Mouse (Mus musculus) fat pad, adult 2 months (tissue): Measurements from ENCODE around the gene Daam1.

Source experiments
- DNase-seq: peaks from one replicate; pipeline ENCODE4 v3.0.0-alpha.2; 2011; ENCODE audit warnings: low read depth, low spot score; ENCODE audit errors: extremely low read depth

Daam1 gene

DNA sequence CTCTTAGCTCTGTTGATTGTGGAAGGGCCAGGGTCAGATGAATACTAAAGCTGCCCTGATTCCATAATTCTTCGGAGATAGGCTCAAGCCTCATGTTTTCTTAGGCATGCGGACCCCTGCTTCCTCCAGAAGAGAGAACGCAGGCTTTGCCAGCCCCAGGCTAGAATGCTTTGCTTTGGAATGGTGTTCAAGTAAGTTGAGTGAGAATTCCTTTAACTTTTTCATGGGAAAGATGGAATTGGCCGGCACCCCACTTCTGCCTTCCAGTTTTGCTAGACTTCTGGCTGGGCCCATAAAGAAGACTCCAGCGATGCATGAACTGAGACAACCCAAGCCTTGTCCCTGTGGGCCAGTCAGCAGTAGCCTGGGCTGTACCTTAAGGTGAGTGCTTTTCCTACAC is 200.3 kb downstream of the Daam1 start:
- DNase-seq: no peak

DNA sequence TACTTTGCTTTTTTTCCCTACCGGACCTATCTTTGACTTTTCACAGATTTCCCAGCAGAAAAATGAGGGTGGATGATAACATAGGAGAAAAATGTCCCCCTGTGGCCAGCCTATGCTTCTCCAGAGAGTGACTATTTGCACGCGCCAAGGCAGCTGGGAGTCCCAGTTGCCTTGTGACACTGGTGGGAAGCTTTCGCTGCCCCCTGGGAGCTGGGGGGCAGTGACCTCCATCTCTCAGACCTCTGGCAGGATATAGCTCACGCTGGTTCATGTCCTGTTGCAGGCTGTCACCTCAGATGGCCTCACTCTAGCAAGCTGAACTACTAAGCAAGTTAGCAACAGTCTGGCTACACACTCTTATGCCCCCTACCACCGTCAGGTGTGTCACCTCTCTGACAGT is 200.9 kb downstream of the Daam1 start:
- no peak for DNase-seq

DNA sequence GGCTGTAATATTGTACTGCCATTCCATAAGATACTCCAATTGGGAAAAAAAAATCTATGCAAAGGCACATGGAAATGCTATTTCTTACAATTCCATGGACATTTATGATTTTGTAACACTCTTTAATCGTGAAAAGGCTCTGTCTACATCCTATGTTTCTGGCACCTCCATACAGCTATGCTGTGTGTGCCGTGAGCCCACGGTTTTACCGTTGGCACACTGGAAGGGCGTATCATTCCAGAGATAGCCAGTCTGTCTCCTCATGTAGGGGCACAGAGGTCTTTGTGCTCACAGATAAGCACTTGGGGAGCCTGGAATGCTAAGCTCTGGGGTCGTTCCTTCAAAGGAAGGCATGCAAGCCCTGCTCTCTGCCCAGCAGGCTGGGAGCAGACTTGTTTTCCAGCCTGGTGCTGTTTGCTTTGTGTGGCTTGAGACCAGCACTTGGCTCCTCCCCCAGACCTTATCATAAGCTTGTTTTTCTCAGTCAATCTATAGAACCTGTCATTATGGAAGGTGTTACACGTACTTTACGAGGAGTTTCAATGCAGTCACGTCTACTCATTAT is 205.3 kb downstream of the Daam1 start:
- no peak for DNase-seq

DNA sequence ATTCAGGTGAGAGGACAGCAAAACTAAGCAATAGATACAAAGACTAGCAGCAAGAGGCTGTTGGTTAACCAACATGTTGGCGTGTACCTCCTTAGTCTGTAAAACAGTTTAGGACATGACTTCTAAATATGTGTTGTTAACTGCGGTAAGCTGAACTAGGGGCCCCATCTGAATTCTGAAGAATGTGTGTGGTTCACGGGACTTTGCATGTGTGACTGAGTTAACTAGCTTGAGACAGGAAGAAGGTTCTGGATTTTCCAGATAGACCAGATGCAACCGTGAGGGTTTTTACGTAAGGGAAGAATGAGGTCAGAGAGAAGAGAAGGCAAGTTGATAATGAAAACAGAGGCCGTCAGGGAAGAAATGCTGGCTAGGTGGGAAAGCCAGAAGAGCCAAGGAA is 206.2 kb downstream of the Daam1 start:
- no peak for DNase-seq

DNA sequence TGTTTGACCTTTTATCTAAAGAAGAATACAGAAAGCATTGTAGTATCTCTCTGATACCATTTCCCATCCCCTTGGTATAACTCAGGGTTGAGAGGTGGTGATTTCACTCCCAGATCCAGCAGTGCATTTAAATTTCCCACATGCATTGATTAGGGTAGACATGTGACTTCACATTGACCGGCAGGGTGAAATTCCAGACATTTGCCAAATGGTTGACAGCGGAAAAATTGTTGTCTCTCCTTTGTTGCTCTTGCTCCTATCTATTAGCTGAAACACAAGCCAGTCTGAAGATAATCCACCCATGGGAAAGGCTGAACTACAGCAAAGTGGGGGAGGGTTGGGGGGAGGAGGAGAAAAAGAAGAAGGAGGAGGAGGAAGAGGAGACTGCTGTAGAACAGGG is 208.0 kb downstream of the Daam1 start:
- DNase-seq: no peak

DNA sequence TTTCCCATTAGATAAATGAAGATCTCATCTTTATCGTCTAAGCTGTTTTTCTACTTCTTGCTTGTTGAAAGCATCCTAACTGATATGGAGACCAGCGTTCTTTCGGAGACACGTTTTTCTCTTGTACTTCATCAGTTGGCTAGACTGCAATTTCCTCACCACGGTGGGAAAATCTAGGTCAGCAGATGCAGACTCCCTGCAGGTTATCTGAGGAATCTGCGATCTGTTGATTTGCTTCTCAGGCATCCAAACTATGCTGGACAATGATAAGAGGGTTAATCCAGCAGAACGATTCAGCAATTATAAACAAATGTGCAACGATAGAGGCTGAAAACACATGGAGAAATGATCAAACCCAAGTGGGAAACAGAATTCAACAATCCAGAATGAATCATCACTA is 208.6 kb downstream of the Daam1 start:
- no peak for DNase-seq

DNA sequence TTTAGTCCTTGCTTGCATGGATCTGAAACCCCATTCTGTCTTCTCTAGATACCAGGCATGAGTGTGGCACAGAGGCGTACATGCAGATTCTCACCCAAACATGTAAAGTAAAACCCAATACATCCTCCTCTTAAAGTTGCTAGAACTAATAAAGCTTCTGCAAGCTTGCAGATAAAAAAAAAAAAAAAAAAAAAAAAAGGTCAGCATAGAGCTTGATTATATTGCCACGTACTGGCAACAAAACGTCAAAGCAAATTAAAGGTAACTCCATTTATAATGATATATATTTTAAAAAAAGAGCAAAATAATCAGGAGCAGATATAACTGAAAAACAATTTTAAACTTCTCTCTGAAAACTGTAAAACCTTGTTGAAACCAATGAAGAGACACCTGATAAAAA is 210.4 kb downstream of the Daam1 start:
- DNase-seq: no peak
